Mouse (Mus musculus) liver, adult 2 months (tissue): ENCODE measurements around the gene Rwdd2a. TPM values are rescaled to one million over a fixed set of nuclear protein-coding genes. Genes with fewer than 3 reads are reported as not detected.
A peak's percentile ranks its signal among the peaks of the same experiment; 100 is the strongest.

ENCODE experiments used
- DNase-seq: peaks from one replicate; pipeline ENCODE4 v3.0.0-alpha.2; 2011; ENCODE audit warnings: low read depth, low spot score; ENCODE audit errors: extremely low read depth
- H3K27ac ChIP-seq: fragments of 200-500 bp; replicated peaks from 2 replicates; pipeline ENCODE4 v1.5.1; 2012; ENCODE audit warnings: low read depth, mild to moderate bottlenecking, control low read depth, inconsistent platforms, low read length; ENCODE audit not compliant: insufficient read depth
- H3K27me3 ChIP-seq: fragments of 200-500 bp; 2 replicates; pipeline ENCODE4 v1.6.1; 2012; ENCODE audit warnings: mild to moderate bottlenecking, moderate library complexity, low read length, inconsistent platforms; ENCODE audit not compliant: control insufficient read depth, insufficient read depth
- H3K36me3 ChIP-seq: fragments of 200-500 bp; 2 replicates; pipeline ENCODE4 v1.6.1; 2012; ENCODE audit warnings: low read length, inconsistent platforms; ENCODE audit not compliant: control insufficient read depth, insufficient read depth
- H3K4me1 ChIP-seq: fragments of 200-500 bp; 2 replicates; pipeline ENCODE4 v1.6.1; 2011; ENCODE audit warnings: low read length; ENCODE audit not compliant: control insufficient read depth, insufficient read depth
- H3K4me3 ChIP-seq: fragments of 200-500 bp; 2 replicates; pipeline ENCODE4 v1.5.1; 2011; ENCODE audit warnings: low read depth, mild to moderate bottlenecking, control low read depth, low read length, moderate library complexity; ENCODE audit not compliant: insufficient read depth
- H3K79me2 ChIP-seq: fragments of 200-500 bp; 2 replicates; pipeline ENCODE4 v1.6.1; 2012; ENCODE audit warnings: inconsistent platforms, mild to moderate bottlenecking, low read length, moderate library complexity; ENCODE audit not compliant: control insufficient read depth, insufficient read depth
- H3K9ac ChIP-seq: fragments of 200-500 bp; 2 replicates; pipeline ENCODE4 v1.6.1; 2012; ENCODE audit warnings: low read depth, mild to moderate bottlenecking, control low read depth, inconsistent platforms, low read length
- CTCF ChIP-seq: fragments of 200-500 bp; IDR thresholded peaks from 2 replicates; pipeline ENCODE4 v1.5.1; 2011; ENCODE audit warnings: low read depth, low read length, control low read depth
- POLR2A ChIP-seq: fragments of 200-500 bp; IDR thresholded peaks from 2 replicates; pipeline ENCODE4 v1.6.1; 2011; ENCODE audit warnings: low read length, control low read depth; ENCODE audit not compliant: insufficient read depth; ENCODE audit errors: extremely low read depth
- WGBS: fragments of 180-500 bp; shearing (Covaris S2); methylation state at CpG from one replicate; pipeline ENCODE4 v1.1.7; 2018; 5-methylcytosine and 5-hydroxymethylcytosine counted together
- polyA plus RNA-seq: library from polyadenylated mRNA; depleted of rRNA; stranded (reverse); fragments of >200 nt; gene quantifications from 2 replicates; pipeline ENCODE4 v1.2.3, GENCODE M21; 2012
- total RNA-seq: library from RNA; depleted of rRNA; stranded (reverse); fragments of >200 nt; gene quantifications from 2 replicates; pipeline ENCODE4 v1.2.3, GENCODE M21; 2014

The Rwdd2a gene
- total and polyA plus RNA-seq, 2 experiments: not detected

- no peak for DNase-seq
- WGBS: 37% methylated on average over 10 of the region's 10 CpGs
- H3K4me3 ChIP-seq: no peak overlapping the region
- H3K27me3 ChIP-seq: no peaks in the 10 kb centered on the region
- H3K27ac ChIP-seq: peak overlapping the region; percentile 43
- no peaks in the 10 kb centered on the region for H3K79me2 ChIP-seq
- H3K36me3 ChIP-seq: peaks cover 45% of the 10 kb centered on the region
- no peak for TF ChIP-seq CTCF
- no peak for TF ChIP-seq POLR2A
- no peak overlapping the region for H3K9ac ChIP-seq
- peaks cover 10% of the 10 kb centered on the region; the same call in 1 of the 2 replicates for H3K4me1 ChIP-seq
These were observed 1.4 kb upstream of the Rwdd2a start for GRCm38 (mm10) chr9:86570261-86570890.

GRCm38 (mm10) chr9:86570946-86571345 lies 845 bp upstream of the Rwdd2a start:
- Histone ChIP-seq H3K4me1 (peaks cover 10% of the 10 kb centered on the region; the same call in 1 of the 2 replicates), H3K36me3 (peaks cover 42% of the 10 kb centered on the region), H3K27me3 (no peaks in the 10 kb centered on the region), H3K79me2 (no peaks in the 10 kb centered on the region), H3K4me3 (peak overlapping the region; percentile 74; the same call in 1 of the 2 replicates), H3K27ac (no peak overlapping the region), H3K9ac (peak overlapping the region; percentile 34; the same call in 1 of the 2 replicates)
- 2% methylated on average over 8 of the region's 8 CpGs for WGBS
- no peak for DNase-seq
- TF ChIP-seq POLR2A: no peak
- TF ChIP-seq CTCF: no peak

GRCm38 (mm10) chr9:86572196-86572595 lies 405 bp downstream of the Rwdd2a start:
- DNase-seq: no peak
- WGBS: 2% methylated on average over 25 of the region's 25 CpGs

DNA sequence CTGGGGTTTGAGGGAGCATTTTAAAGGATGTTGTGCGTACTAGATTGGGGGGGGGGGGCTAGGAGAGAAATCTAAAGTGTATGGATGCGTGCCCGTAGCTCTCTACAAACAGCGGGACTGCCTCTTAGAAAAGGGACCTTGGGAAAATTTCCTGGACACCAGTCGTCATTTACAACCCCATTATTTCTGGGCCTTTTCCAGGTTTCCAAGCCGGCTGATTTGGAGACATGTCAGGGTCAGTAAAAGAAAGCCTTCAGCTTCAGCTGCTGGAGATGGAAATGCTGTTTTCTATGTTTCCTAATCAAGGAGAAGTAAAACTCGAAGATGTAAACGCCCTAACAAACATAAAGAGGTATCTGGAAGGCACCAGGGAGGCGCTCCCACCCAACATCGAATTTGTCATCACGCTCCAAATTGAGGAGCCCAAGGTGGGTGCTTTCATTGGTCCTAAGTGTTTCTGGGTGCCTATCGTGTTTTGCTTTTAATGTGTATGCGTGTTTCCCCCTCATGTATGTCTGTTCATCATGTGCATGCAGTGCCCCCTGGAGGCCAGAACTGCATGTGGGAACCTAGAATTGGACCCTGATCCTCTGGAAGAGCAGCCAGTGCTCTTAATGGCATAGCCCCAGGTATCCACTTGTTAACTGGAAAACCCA lies 973 bp downstream of the Rwdd2a start:
- Histone ChIP-seq H3K36me3 (peaks cover 34% of the 10 kb centered on the region), H3K27ac (no peak overlapping the region), H3K79me2 (no peaks in the 10 kb centered on the region), H3K27me3 (no peaks in the 10 kb centered on the region), H3K4me3 (no peak overlapping the region), H3K9ac (no peak overlapping the region), H3K4me1 (peaks cover 10% of the 10 kb centered on the region; the same call in 1 of the 2 replicates)
- no peak for TF ChIP-seq POLR2A
- peak; percentile 71 for TF ChIP-seq CTCF
- peak; percentile 69 for DNase-seq
- WGBS: 33% methylated on average over 13 of the region's 13 CpGs

More at GRCm38 (mm10) chr9:86572196-86572595, 405 bp downstream of the Rwdd2a start:
- H3K79me2 ChIP-seq: no peaks in the 10 kb centered on the region
- H3K36me3 ChIP-seq: peaks cover 33% of the 10 kb centered on the region
- H3K27me3 ChIP-seq: no peaks in the 10 kb centered on the region
- H3K4me3 ChIP-seq: peak overlapping the region; percentile 58
- peak overlapping the region; percentile 49 for H3K9ac ChIP-seq
- H3K27ac ChIP-seq: no peak overlapping the region
- peaks cover 10% of the 10 kb centered on the region; the same call in 1 of the 2 replicates for H3K4me1 ChIP-seq
- TF ChIP-seq CTCF (no peak), POLR2A (no peak)

GRCm38 (mm10) chr9:86573616-86574303 lies 2.0 kb downstream of the Rwdd2a start:
- Histone ChIP-seq H3K36me3 (peaks cover 34% of the 10 kb centered on the region), H3K9ac (no peak overlapping the region), H3K27ac (no peak overlapping the region), H3K27me3 (no peaks in the 10 kb centered on the region), H3K79me2 (no peaks in the 10 kb centered on the region), H3K4me1 (peaks cover 10% of the 10 kb centered on the region; the same call in 1 of the 2 replicates), H3K4me3 (no peak overlapping the region)
- 79% methylated on average over 20 of the region's 20 CpGs for WGBS
- DNase-seq: no peak
- TF ChIP-seq CTCF: no peak
- no peak for TF ChIP-seq POLR2A
